Mouse (Mus musculus): Measurements from ENCODE around the gene E430018J23Rik. TPM values are rescaled to one million over a fixed set of nuclear protein-coding genes. Genes with fewer than 3 reads are reported as not detected.
"Not testable (repeated sequence)": the region's sequence is repeated elsewhere in the genome, so short reads cannot be mapped to it uniquely, and the experiment has no call there.

The E430018J23Rik gene
- polyA plus RNA-seq, 1 experiment from 2014 or later = 7.0 TPM

DNA sequence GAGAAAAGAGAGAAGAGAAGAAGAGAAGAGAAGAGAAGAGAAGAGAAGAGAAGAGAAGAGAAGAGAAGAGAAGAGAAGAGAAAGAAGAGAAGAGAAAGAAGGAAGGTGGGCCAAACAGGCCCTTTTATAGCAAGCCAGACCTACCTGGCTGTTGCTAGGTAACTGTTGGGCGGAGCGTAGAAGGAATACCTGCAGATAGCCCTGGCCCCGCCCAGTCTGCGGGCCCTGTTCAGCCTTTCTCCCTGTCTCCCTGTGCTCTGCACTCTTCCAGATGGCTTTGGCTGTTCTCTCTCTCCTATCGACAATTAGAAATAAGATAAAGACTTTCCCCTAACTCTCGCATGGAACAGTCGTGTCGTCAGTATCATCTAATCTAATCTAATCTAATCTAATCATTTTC, 46.8 kb downstream of the E430018J23Rik start:
- peaks cover 20% of the 10 kb centered on the region for H3K36me3 ChIP-seq
- H3K9me3 ChIP-seq = no peaks in the 10 kb centered on the region
- peak overlapping the region; percentile 82 for H3K4me2 ChIP-seq
- H3K27ac ChIP-seq = peak overlapping the region; percentile 97
- H3K9ac ChIP-seq = peak overlapping the region; percentile 98; the same call in 1 of the 2 replicates
- 15% methylated on average over 8 of the region's 8 CpGs for WGBS
- no peaks in the 10 kb centered on the region for H3K27me3 ChIP-seq
- H3K4me1 ChIP-seq = peaks cover 25% of the 10 kb centered on the region
- no peak for ATAC-seq (ENCODE audit: borderline replicate concordance, extremely low read depth, low FRiP score, low TSS enrichment)
- H3K4me3 ChIP-seq = peak overlapping the region; percentile 97

DNA sequence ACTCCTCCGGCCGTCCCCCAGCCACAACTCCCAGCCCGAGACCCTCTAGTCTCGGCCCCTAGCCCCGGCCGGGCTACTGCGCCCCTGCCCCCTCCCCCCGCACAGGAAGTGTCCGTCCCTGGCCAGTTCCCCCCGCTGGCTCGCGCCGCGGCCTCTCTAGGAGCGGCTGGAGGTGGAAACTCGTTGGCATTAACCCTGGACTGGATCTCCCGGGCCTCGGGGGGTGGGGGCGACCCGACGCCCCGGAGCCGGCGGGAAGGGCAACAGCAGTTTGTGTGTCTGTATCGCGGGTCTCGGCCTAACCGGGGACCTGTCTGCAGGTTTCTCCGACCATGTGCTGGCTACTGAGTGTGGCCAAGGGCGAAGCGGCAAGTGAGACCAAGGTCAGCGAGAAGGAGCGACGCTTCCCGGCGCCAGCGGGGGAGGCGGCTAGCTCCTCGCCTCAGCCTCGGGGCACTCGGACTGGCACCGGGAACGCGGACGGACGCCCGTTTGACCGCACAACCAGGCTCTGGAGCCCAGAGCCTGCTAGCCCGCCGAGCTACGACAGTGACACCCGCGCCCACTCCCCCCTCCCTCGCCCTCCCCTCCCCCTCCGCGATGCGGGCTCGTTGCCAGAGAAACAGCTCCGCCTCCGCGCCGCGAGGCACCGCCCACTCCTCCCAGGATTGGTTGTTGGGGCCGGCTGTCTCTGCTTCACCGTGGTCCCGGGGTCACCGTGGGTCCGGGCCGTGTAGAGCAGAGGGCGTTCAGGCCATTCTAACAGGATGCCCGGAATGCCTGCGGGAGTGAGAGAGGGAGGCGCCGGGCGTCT, 47.7 kb downstream of the E430018J23Rik start, which contains the start of gene Zfp768:
Zfp768 (minus strand) TSS at position 78 of the 814 bp plus-strand sequence.
- ATAC-seq (ENCODE audit: borderline replicate concordance, extremely low read depth, low FRiP score, low TSS enrichment) = peak; percentile 91
- Histone ChIP-seq H3K27me3 (no peaks in the 10 kb centered on the region), H3K27ac (peak within 1 kb of the TSS; percentile 97), H3K36me3 (peaks cover 26% of the 10 kb centered on the region), H3K4me2 (peak within 1 kb of the TSS; percentile 82), H3K4me1 (peaks cover 25% of the 10 kb centered on the region), H3K4me3 (peak within 1 kb of the TSS; percentile 97), H3K9ac (peak within 1 kb of the TSS; percentile 98), H3K9me3 (no peaks in the 10 kb centered on the region)
- WGBS = under 1% methylated on average over 75 of the region's 76 CpGs

DNA sequence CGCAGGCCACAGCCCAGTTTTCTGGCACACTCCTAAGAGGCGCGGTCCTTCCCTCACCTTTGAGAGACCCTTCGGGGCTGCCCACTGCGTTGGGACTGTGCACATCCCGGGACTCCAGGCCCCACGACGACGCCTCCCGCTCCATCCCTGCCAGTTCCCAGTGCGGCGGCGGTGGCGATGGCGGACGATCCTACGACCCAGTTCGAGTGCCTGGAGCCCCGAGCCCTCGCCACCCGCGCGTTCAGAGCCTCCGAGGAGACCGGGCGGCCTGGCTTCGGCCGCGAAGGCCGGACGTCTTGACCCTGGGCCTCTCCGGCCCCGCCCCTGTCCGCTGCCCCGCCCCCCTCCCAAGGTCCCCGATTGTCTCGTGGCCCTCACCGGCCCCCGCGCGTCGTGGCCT, 48.3 kb downstream of the E430018J23Rik start:
- Histone ChIP-seq H3K9me3 (no peaks in the 10 kb centered on the region), H3K27me3 (no peaks in the 10 kb centered on the region), H3K4me1 (peaks cover 25% of the 10 kb centered on the region), H3K4me3 (peak overlapping the region; percentile 97), H3K27ac (peak overlapping the region; percentile 97), H3K9ac (peak overlapping the region; percentile 98), H3K4me2 (peak overlapping the region; percentile 82), H3K36me3 (peaks cover 26% of the 10 kb centered on the region)
- peak; percentile 51 for ATAC-seq (ENCODE audit: borderline replicate concordance, extremely low read depth, low FRiP score, low TSS enrichment)
- WGBS = under 1% methylated on average over 42 of the region's 42 CpGs

DNA sequence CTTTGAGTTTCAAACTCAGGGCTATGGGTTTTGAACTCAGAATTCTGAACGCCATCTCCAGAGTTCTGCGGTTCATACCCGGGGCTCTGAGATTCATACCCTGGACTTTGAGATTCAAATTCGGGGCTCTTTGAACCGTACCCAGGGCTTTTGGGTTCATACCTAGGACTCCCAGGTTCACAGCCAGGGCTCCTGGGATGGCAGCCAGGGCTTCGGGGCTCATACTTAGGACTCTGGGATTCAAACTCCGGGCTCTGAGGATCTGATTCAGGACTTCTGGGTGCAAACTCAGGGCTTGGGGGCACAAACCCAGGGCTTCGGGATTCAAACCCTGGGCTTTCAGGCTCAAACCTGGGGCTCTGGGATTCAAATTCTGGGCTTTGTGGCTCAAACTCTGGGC, 49.1 kb downstream of the E430018J23Rik start:
- Histone ChIP-seq H3K4me3 (peak overlapping the region; percentile 97), H3K36me3 (peaks cover 26% of the 10 kb centered on the region), H3K9ac (peak overlapping the region; percentile 98), H3K4me1 (peaks cover 25% of the 10 kb centered on the region), H3K9me3 (no peaks in the 10 kb centered on the region), H3K27ac (no peak overlapping the region), H3K4me2 (peak overlapping the region; percentile 82), H3K27me3 (no peaks in the 10 kb centered on the region)
- no peak for ATAC-seq (ENCODE audit: borderline replicate concordance, extremely low read depth, low FRiP score, low TSS enrichment)
- 85% methylated on average over 8 of the region's 8 CpGs for WGBS

DNA sequence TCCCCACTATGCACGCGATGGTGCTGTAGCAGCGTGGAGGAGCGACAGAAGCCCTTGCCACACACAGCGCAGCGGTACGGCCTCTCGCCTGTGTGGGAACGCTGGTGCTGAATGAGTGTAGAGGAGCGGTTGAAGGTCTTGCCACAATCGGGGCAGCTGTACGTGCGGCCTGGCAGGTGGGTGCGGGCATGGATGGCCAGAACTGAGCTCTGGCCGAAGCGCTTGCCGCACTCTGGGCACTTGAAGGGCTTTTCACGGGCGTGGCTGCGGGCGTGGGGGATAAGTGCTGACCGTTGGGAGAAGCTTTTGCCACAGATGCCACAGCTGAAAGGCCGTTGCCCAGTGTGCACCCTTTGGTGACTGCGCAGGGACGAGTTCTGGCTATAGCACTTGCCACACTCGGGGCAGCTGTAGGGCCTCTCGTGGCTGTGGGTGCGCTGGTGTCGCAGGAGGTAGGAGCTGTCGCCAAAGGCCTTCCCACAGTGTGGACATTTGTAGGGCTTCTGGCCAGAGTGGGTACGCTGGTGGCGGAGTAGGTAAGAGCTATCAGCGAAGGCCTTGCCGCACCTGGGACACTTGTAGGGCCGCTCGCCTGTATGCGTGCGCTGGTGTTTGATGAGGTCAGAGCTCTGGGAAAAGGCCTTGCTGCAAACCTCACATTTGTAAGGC, 49.9 kb downstream of the E430018J23Rik start:
- Histone ChIP-seq H3K4me3 (no peak overlapping the region), H3K4me2 (no peak overlapping the region), H3K9ac (no peak overlapping the region), H3K4me1 (peaks cover 25% of the 10 kb centered on the region), H3K27me3 (no peaks in the 10 kb centered on the region), H3K9me3 (no peaks in the 10 kb centered on the region), H3K36me3 (peaks cover 26% of the 10 kb centered on the region), H3K27ac (no peak overlapping the region)
- ATAC-seq (ENCODE audit: borderline replicate concordance, extremely low read depth, low FRiP score, low TSS enrichment) = no peak
- 90% methylated on average over 38 of the region's 38 CpGs for WGBS

DNA sequence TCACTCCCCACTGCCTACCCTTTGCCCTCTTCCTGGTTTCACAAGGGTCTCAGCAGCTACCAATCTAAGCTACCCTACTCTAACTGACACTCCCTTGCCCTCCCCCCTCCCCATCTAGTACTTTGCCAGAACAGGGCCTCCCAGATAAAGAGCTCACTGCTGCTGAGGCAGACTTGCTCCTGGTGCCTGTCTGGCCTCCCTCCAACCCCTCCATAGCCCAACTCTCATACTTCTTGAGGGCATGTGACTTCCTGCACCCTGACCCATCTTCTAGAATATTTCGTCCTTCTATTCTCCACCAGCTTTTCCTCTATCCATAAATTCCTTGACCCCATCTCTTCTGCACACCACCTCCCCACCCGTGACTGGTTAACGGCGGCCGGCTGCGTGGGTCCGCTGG, 50.5 kb downstream of the E430018J23Rik start:
- WGBS = 88% methylated on average over 7 of the region's 7 CpGs
- H3K27ac ChIP-seq = no peak overlapping the region
- no peak overlapping the region for H3K4me2 ChIP-seq
- H3K9me3 ChIP-seq = no peaks in the 10 kb centered on the region
- no peak overlapping the region for H3K4me3 ChIP-seq
- H3K9ac ChIP-seq = no peak overlapping the region
- H3K4me1 ChIP-seq = peaks cover 25% of the 10 kb centered on the region
- H3K27me3 ChIP-seq = no peaks in the 10 kb centered on the region
- ATAC-seq (ENCODE audit: borderline replicate concordance, extremely low read depth, low FRiP score, low TSS enrichment) = no peak
- H3K36me3 ChIP-seq = peaks cover 26% of the 10 kb centered on the region

DNA sequence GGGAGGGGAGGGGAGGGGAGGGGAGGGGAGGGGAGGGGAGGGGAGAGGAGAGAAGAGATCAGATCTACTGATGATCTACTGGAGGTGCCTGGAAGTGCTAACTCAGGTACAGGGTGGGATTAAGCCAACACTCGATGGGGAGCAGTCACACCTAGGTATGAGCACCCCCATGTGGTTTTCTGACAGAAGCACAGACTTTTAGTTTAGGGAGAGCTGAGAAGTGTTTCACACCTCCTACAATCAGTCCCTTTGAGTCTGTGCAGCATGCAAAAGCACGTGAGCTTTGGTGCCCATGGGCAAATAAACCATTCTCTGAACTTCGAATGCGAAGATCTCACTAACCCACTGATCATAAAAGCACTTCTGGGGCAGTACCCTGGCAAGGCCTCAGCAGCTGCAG, 51.1 kb downstream of the E430018J23Rik start:
- H3K4me3 ChIP-seq = no peak overlapping the region
- peaks cover 26% of the 10 kb centered on the region for H3K36me3 ChIP-seq
- no peak for ATAC-seq (ENCODE audit: borderline replicate concordance, extremely low read depth, low FRiP score, low TSS enrichment)
- H3K9me3 ChIP-seq = no peaks in the 10 kb centered on the region
- H3K4me1 ChIP-seq = peaks cover 25% of the 10 kb centered on the region
- H3K9ac ChIP-seq = no peak overlapping the region
- H3K4me2 ChIP-seq = no peak overlapping the region
- H3K27me3 ChIP-seq = no peaks in the 10 kb centered on the region
- no peak overlapping the region for H3K27ac ChIP-seq
- WGBS = 60% methylated on average over 4 of the region's 4 CpGs

DNA sequence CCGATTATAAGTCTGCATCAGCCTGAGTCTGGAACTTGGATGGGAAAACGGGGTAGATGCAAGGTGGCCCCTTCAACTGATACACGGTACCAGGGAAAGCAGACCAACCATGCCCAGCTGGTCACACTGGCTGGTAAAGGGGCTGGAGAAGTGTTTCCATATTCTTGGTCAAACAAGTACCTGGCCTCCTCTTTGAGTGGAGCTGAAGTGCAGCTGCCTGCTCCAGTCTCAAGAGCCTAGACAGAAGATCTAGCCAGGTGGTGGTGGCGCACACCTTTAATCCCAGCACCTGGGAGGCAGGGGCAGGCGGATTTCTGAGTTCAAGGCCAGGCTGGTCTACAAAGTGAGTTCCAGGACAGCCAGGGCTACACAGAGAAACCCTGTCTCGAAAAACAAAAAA, 51.6 kb downstream of the E430018J23Rik start:
- H3K27ac ChIP-seq; ATAC-seq (ENCODE audit: borderline replicate concordance, extremely low read depth, low FRiP score, low TSS enrichment); H3K9ac ChIP-seq; H3K9me3 ChIP-seq; H3K4me3 ChIP-seq; H3K27me3 ChIP-seq; H3K4me2 ChIP-seq: not testable (repeated sequence)
- H3K36me3 ChIP-seq = peaks cover 26% of the 10 kb centered on the region
- 90% methylated on average over 6 of the region's 6 CpGs for whole genome bisulfite sequencing
- peaks cover 21% of the 10 kb centered on the region for H3K4me1 ChIP-seq

DNA sequence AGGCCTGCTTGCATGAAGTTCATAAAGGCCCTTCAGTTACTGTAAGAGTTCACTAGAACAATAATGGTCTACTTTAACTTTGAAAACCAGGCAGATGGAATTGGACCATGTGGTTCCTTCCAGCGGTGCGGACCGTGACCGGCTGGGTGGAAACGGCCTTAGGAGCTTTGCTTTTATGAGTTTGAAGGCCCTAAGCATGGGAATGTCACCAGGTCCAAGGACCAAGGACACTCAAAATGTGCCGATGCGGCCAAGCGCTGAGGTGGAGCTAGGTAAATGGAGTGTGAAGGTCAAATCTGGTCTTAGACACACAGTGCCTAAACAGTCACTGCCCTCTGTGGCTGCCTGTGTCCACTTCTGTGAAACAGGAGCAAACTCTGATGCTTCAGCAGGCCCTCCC, 52.1 kb downstream of the E430018J23Rik start:
- H3K27me3 ChIP-seq = no peaks in the 10 kb centered on the region
- peaks cover 18% of the 10 kb centered on the region for H3K4me1 ChIP-seq
- no peak overlapping the region for H3K4me2 ChIP-seq
- no peak overlapping the region for H3K9ac ChIP-seq
- H3K9me3 ChIP-seq = no peaks in the 10 kb centered on the region
- 97% methylated on average over 8 of the region's 8 CpGs for WGBS
- H3K27ac ChIP-seq = no peak overlapping the region
- H3K36me3 ChIP-seq = peaks cover 26% of the 10 kb centered on the region
- ATAC-seq (ENCODE audit: borderline replicate concordance, extremely low read depth, low FRiP score, low TSS enrichment) = no peak
- no peak overlapping the region for H3K4me3 ChIP-seq

Other genes starting within 250 kb of the E430018J23Rik start
- gene Cd2bp2, start 197.6 kb downstream of the E430018J23Rik start, polyA plus RNA-seq (2015; fragmentation: Nextera tagmentation; extraction: Ambion mirVana) = 61.7 and 63.6 TPM in 2 replicates
- 27.0 and 29.8 TPM in 2 replicates for gene Tbc1d10b, start 185.2 kb downstream of the E430018J23Rik start, polyA plus RNA-seq (2015; fragmentation: Nextera tagmentation; extraction: Ambion mirVana)
- gene Mylpf, start 184.7 kb downstream of the E430018J23Rik start, polyA plus RNA-seq (2015; fragmentation: Nextera tagmentation; extraction: Ambion mirVana) = 14.0 and 21.2 TPM in 2 replicates
- 36.8 and 37.4 TPM in 2 replicates for gene Zfp553, start 160.6 kb downstream of the E430018J23Rik start, polyA plus RNA-seq (2015; fragmentation: Nextera tagmentation; extraction: Ambion mirVana)
- gene Sept1, start 160.5 kb downstream of the E430018J23Rik start, polyA plus RNA-seq (2015; fragmentation: Nextera tagmentation; extraction: Ambion mirVana) = 21.7 and 28.9 TPM in 2 replicates
- 61.9 and 63.0 TPM in 2 replicates for gene Zfp771, start 149.4 kb downstream of the E430018J23Rik start, polyA plus RNA-seq (2015; fragmentation: Nextera tagmentation; extraction: Ambion mirVana)
- gene Dctpp1, start 132.9 kb downstream of the E430018J23Rik start, polyA plus RNA-seq (2015; fragmentation: Nextera tagmentation; extraction: Ambion mirVana) = 161 and 190 TPM in 2 replicates
- 66.9 and 69.3 TPM in 2 replicates for gene Sephs2, start 119.6 kb downstream of the E430018J23Rik start, polyA plus RNA-seq (2015; fragmentation: Nextera tagmentation; extraction: Ambion mirVana)
- 1.4 and 2.3 TPM in 2 replicates for gene Itgal, start 97.4 kb downstream of the E430018J23Rik start, polyA plus RNA-seq (2015; fragmentation: Nextera tagmentation; extraction: Ambion mirVana)
- gene Zfp768, start 48.0 kb downstream of the E430018J23Rik start, polyA plus RNA-seq (2015; fragmentation: Nextera tagmentation; extraction: Ambion mirVana) = 16.8 and 18.1 TPM in 2 replicates
- gene Zfp747, start 17.6 kb downstream of the E430018J23Rik start, polyA plus RNA-seq (2015; fragmentation: Nextera tagmentation; extraction: Ambion mirVana) = 9.5 TPM in 2 replicates
- 7.3 and 7.9 TPM in 2 replicates for gene 9130019O22Rik, start 6.5 kb downstream of the E430018J23Rik start, polyA plus RNA-seq (2015; fragmentation: Nextera tagmentation; extraction: Ambion mirVana)
- 9.0 and 10.0 TPM in 2 replicates for gene Zfp764, start 13.2 kb upstream of the E430018J23Rik start, polyA plus RNA-seq (2015; fragmentation: Nextera tagmentation; extraction: Ambion mirVana)
- gene Zfp688, start 28.4 kb upstream of the E430018J23Rik start, polyA plus RNA-seq (2015; fragmentation: Nextera tagmentation; extraction: Ambion mirVana) = 23.0 and 24.0 TPM in 2 replicates
- 6.4 and 6.5 TPM in 2 replicates for gene Zfp689, start 55.5 kb upstream of the E430018J23Rik start, polyA plus RNA-seq (2015; fragmentation: Nextera tagmentation; extraction: Ambion mirVana)
- 37.1 and 40.4 TPM in 2 replicates for gene Prr14, start 66.0 kb upstream of the E430018J23Rik start, polyA plus RNA-seq (2015; fragmentation: Nextera tagmentation; extraction: Ambion mirVana)
- 12.2 and 13.3 TPM in 2 replicates for gene Fbrs, start 85.6 kb upstream of the E430018J23Rik start, polyA plus RNA-seq (2015; fragmentation: Nextera tagmentation; extraction: Ambion mirVana)
- 51.2 and 63.7 TPM in 2 replicates for gene Srcap, start 118.4 kb upstream of the E430018J23Rik start, polyA plus RNA-seq (2015; fragmentation: Nextera tagmentation; extraction: Ambion mirVana)
- 13.8 and 15.4 TPM in 2 replicates for gene Gm42715, start 126.0 kb upstream of the E430018J23Rik start, polyA plus RNA-seq (2015; fragmentation: Nextera tagmentation; extraction: Ambion mirVana)
- 4.7 and 7.7 TPM in 2 replicates for gene Tmem265, start 167.8 kb upstream of the E430018J23Rik start, polyA plus RNA-seq (2015; fragmentation: Nextera tagmentation; extraction: Ambion mirVana)
- gene Phkg2, start 179.7 kb upstream of the E430018J23Rik start, polyA plus RNA-seq (2015; fragmentation: Nextera tagmentation; extraction: Ambion mirVana) = 34.0 and 40.5 TPM in 2 replicates
- gene Ccdc189, start 195.0 kb upstream of the E430018J23Rik start, polyA plus RNA-seq (2015; fragmentation: Nextera tagmentation; extraction: Ambion mirVana) = 12.8 and 15.7 TPM in 2 replicates
- 46.9 and 49.0 TPM in 2 replicates for gene Rnf40, start 195.1 kb upstream of the E430018J23Rik start, polyA plus RNA-seq (2015; fragmentation: Nextera tagmentation; extraction: Ambion mirVana)
- gene Zfp629, start 222.2 kb upstream of the E430018J23Rik start, polyA plus RNA-seq (2015; fragmentation: Nextera tagmentation; extraction: Ambion mirVana) = 12.1 and 12.2 TPM in 2 replicates